Mouse (Mus musculus): Measurements from ENCODE around the gene Mknk1.

DNA sequence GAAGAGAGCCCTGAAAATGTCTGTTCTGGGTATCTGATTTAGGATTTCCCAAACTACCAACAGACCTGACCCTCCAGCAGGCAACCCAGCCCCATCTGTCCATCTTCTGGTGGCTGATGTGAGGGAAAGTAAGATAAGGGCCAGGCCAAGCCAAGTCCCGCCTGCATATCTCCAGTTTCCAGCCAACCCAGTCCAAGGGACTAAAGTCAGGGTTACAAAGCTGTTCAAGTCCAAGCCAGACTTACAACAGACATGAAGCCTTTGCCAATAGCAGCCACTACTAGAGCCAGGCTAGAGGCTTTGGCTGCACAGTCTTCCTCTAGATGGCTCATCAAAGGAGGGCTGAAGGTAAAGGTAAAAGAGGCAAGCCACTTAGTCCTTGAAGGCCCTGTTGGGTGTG is 69.0 kb downstream of the Mknk1 start:
- TF ChIP-seq POLR2A (IDR thresholded peaks at IDR 0.05; ENCODE audit: low read depth, low read length) (no peak), CTCF (IDR thresholded peaks at IDR 0.05; ENCODE audit: borderline replicate concordance, insufficient read depth, low read length) (no peak)
